19 mouse cellular contexts compared by ENCODE assay signal in genomic region chr10:82974627-82975177, GRCm38 (mm10). TPM values are rescaled to one million over a fixed set of nuclear protein-coding genes. Genes with fewer than 3 reads are reported as not detected.
DNase-seq lines count a peak whose midpoint lies in the region; ATAC-seq and TF ChIP-seq lines count a peak whose summit lies in the region.
"Had no signal": no experiment of that assay in that cellular context is flagged by ENCODE, and none has a peak within 500 bp of the region (broad histone marks: within the 10 kb centered on the region; RNA-seq: fewer than 3 reads in every experiment).

No protein-coding gene starts in this region.

- no peak for DNase-seq in liver, postnatal 0 days
- peak; percentile 54 for DNase-seq in intestine, embryonic 14.5 days (ENCODE audit: low spot score)
- DNase-seq in frontal cortex, adult 2 months (ENCODE audit: extremely low spot score in 1 of 2, low spot score in 1 of 2), result no peak
- DNase-seq in spleen, postnatal 14 days (ENCODE audit: low spot score in 2 of 2), result no peak
- DNase-seq: adrenal gland, postnatal 36 days; cerebellum, adult 8-10 months; gastrocnemius, postnatal 10 days; heart, adult 18-20 months; kidney, adult 2 months; lung, adult 2 months had no signal

- H3K36me3 ChIP-seq in liver, embryonic 12.5 days, result no peaks in the 10 kb centered on the region
- no peaks in the 10 kb centered on the region for H3K36me3 ChIP-seq in liver, postnatal 0 days (replicated peaks; ENCODE audit: insufficient read depth, low read length)
- no peaks in the 10 kb centered on the region for H3K36me3 ChIP-seq in intestine, embryonic 14.5 days (ENCODE audit: control insufficient read depth, insufficient read depth, low read length)
- no peaks in the 10 kb centered on the region for H3K36me3 ChIP-seq in kidney, embryonic 14.5 days (ENCODE audit: control insufficient read depth, insufficient read depth, low read length)
- H3K36me3 ChIP-seq: embryonic facial prominence, embryonic 15.5 days; heart, embryonic 13.5 days; limb, embryonic 12.5 days; midbrain, embryonic 10.5 days; neural tube, embryonic 12.5 days had no signal

- peaks cover 39% of the 10 kb centered on the region for H3K4me1 ChIP-seq in liver, embryonic 12.5 days
- H3K4me1 ChIP-seq in liver, postnatal 0 days (ENCODE audit: insufficient read depth), result no peaks in the 10 kb centered on the region; the same call in 1 of the 2 replicates
- no peaks in the 10 kb centered on the region for H3K4me1 ChIP-seq in intestine, embryonic 14.5 days (replicated peaks; ENCODE audit: control insufficient read depth, insufficient read depth, low read length)
- H3K4me1 ChIP-seq in kidney, embryonic 14.5 days (ENCODE audit: control insufficient read depth, insufficient read depth, low read length), result 0 out of 2 replicates have a peak, but pooled peaks cover 3% of the 10 kb centered on the region
- H3K4me1 ChIP-seq: embryonic facial prominence, embryonic 15.5 days; limb, embryonic 12.5 days; neural tube, embryonic 12.5 days had no signal

- H3K4me2 ChIP-seq in liver, embryonic 12.5 days, result peak overlapping the region; percentile 27
- H3K4me2 ChIP-seq in liver, postnatal 0 days (ENCODE audit: low read depth, low read length), result no peak overlapping the region
- H3K4me2 ChIP-seq in intestine, embryonic 14.5 days (ENCODE audit: low read length), result no peak overlapping the region
- H3K4me2 ChIP-seq in kidney, embryonic 14.5 days (replicated peaks; ENCODE audit: low read depth, low read length), result no peak overlapping the region
- H3K4me2 ChIP-seq: embryonic facial prominence, embryonic 15.5 days; heart, embryonic 13.5 days; limb, embryonic 12.5 days; neural tube, embryonic 12.5 days had no signal

- no peak for TF ChIP-seq CTCF in liver, postnatal 0 days (IDR thresholded peaks at IDR 0.05; ENCODE audit: low read depth)

- no peak overlapping the region for H3K27ac ChIP-seq in liver, embryonic 12.5 days
- H3K27ac ChIP-seq in liver, postnatal 0 days (ENCODE audit: low read depth), result no peak overlapping the region
- H3K27ac ChIP-seq in intestine, embryonic 14.5 days (ENCODE audit: low read depth), result no peak overlapping the region
- no peak overlapping the region for H3K27ac ChIP-seq in kidney, embryonic 14.5 days (ENCODE audit: low read depth, low read length)
- H3K27ac ChIP-seq: embryonic facial prominence, embryonic 15.5 days; heart, embryonic 13.5 days; limb, embryonic 12.5 days; midbrain, embryonic 10.5 days; neural tube, embryonic 12.5 days had no signal

- no peak overlapping the region for H3K9ac ChIP-seq in liver, embryonic 12.5 days
- H3K9ac ChIP-seq in liver, postnatal 0 days (replicated peaks), result no peak overlapping the region
- H3K9ac ChIP-seq in intestine, embryonic 14.5 days (ENCODE audit: low read length), result no peak overlapping the region
- H3K9ac ChIP-seq in kidney, embryonic 14.5 days (ENCODE audit: low read depth, low read length), result no peak overlapping the region
- H3K9ac ChIP-seq: embryonic facial prominence, embryonic 15.5 days; heart, embryonic 13.5 days; limb, embryonic 12.5 days; neural tube, embryonic 12.5 days had no signal

- H3K27me3 ChIP-seq in liver, embryonic 12.5 days (replicated peaks), result peaks cover 17% of the 10 kb centered on the region
- H3K27me3 ChIP-seq in liver, postnatal 0 days (ENCODE audit: insufficient read depth, low read length), result no peaks in the 10 kb centered on the region
- H3K27me3 ChIP-seq in intestine, embryonic 14.5 days (replicated peaks; ENCODE audit: control insufficient read depth, insufficient read depth, low read length), result no peaks in the 10 kb centered on the region
- no peaks in the 10 kb centered on the region for H3K27me3 ChIP-seq in kidney, embryonic 14.5 days (ENCODE audit: control insufficient read depth, insufficient read depth, low read length)
- H3K27me3 ChIP-seq: embryonic facial prominence, embryonic 15.5 days; neural tube, embryonic 12.5 days had no signal

- 62% methylated on average over 6 of the region's 6 CpGs for WGBS in liver, embryonic 12.5 days (ENCODE audit: insufficient replicate concordance)
- WGBS in liver, postnatal 0 days (ENCODE audit: insufficient replicate concordance), result 58% methylated on average over 6 of the region's 6 CpGs
- 48% methylated on average over 6 of the region's 6 CpGs for WGBS in intestine, embryonic 14.5 days
- WGBS in kidney, embryonic 14.5 days, result 51% methylated on average over 6 of the region's 6 CpGs

- no peak for ATAC-seq in liver, embryonic 12.5 days
- no peak for ATAC-seq in liver, postnatal 0 days
- 0 out of 2 replicates have a peak, but pooled peaks have one; percentile 41 for ATAC-seq in intestine, embryonic 14.5 days (replicated peaks; ENCODE audit: low FRiP score, low TSS enrichment, low read depth)
- peak; percentile 23; the same call in 1 of the 2 replicates for ATAC-seq in megakaryocyte, adult 5-6 weeks (ENCODE audit: poor library complexity, severe bottlenecking)
- no peak for ATAC-seq in kidney, embryonic 14.5 days (ENCODE audit: low FRiP score, low TSS enrichment)
- ATAC-seq: hindbrain, embryonic 16.5 days had no signal

- H3K4me3 ChIP-seq in liver, embryonic 12.5 days, result no peak overlapping the region
- no peak overlapping the region for H3K4me3 ChIP-seq in liver, postnatal 0 days (ENCODE audit: low read depth, low read length)
- no peak overlapping the region for H3K4me3 ChIP-seq in intestine, embryonic 14.5 days (ENCODE audit: low read depth, low read length)
- no peak overlapping the region for H3K4me3 ChIP-seq in kidney, embryonic 14.5 days (ENCODE audit: low read length)
- H3K4me3 ChIP-seq: embryonic facial prominence, embryonic 15.5 days; heart, embryonic 13.5 days; limb, embryonic 12.5 days; midbrain, embryonic 10.5 days; neural tube, embryonic 12.5 days had no signal

- no peaks in the 10 kb centered on the region for H3K9me3 ChIP-seq in liver, embryonic 12.5 days (replicated peaks)
- H3K9me3 ChIP-seq in liver, postnatal 0 days (ENCODE audit: low read length), result no peaks in the 10 kb centered on the region
- no peaks in the 10 kb centered on the region for H3K9me3 ChIP-seq in intestine, embryonic 14.5 days (ENCODE audit: control insufficient read depth, low read length)
- no peaks in the 10 kb centered on the region for H3K9me3 ChIP-seq in kidney, embryonic 14.5 days (ENCODE audit: control insufficient read depth, low read length)
- H3K9me3 ChIP-seq: embryonic facial prominence, embryonic 15.5 days; heart, embryonic 13.5 days; limb, embryonic 12.5 days; midbrain, embryonic 10.5 days; neural tube, embryonic 12.5 days had no signal

- TF ChIP-seq EP300 in liver, postnatal 0 days (IDR thresholded peaks at IDR 0.05; ENCODE audit: low read depth), result no peak

RNA-seq across cellular contexts. Expression of gene Chst11, which starts 10.6 kb away (rescaled TPM):
- polyA plus RNA-seq in liver, embryonic 12.5 days (2016; fragmentation: Nextera tagmentation; extraction: Ambion mirVana), result 1.9 TPM in 2 replicates
- 0.40 and 0.45 TPM in 2 replicates for polyA plus RNA-seq in liver, postnatal 0 days (2015; fragmentation: Nextera tagmentation; extraction: Ambion mirVana)
- polyA plus RNA-seq in intestine, embryonic 14.5 days (2014; fragmentation: Nextera tagmentation; extraction: Ambion mirVana), result 2.0 and 2.2 TPM in 2 replicates
- total RNA-seq in megakaryocyte, adult 5-6 weeks (2015), result 2.6 and 3.2 TPM in 2 replicates
- total RNA-seq in megakaryocyte, adult 5-6 weeks (2017), result 3.9 and 5.9 TPM in 2 replicates
- polyA plus RNA-seq in frontal cortex, adult 2 months (2012; rRNA removed), result 32.8 and 34.6 TPM in 2 replicates
- polyA plus RNA-seq in kidney, embryonic 14.5 days (2014; fragmentation: Nextera tagmentation; extraction: Ambion mirVana), result 4.5 and 5.4 TPM in 2 replicates

Comparison
In these comparisons a context has a peak if more than half of its experiments do, and no peak if none do; other contexts are left out.
1. ATAC-seq: peak in intestine, embryonic 14.5 days (single experiment) and megakaryocyte, adult 5-6 weeks (single experiment); none in liver, embryonic 12.5 days (single experiment), liver, postnatal 0 days (single experiment) and kidney, embryonic 14.5 days (single experiment).